Mouse (Mus musculus): ENCODE measurements around the gene Ltbp2. TPM values are rescaled to one million over a fixed set of nuclear protein-coding genes. Genes with fewer than 3 reads are reported as not detected.

The Ltbp2 gene
- total and polyA plus RNA-seq, 2 experiments from 2014 or later: 1.1 to 8.1 TPM

DNA sequence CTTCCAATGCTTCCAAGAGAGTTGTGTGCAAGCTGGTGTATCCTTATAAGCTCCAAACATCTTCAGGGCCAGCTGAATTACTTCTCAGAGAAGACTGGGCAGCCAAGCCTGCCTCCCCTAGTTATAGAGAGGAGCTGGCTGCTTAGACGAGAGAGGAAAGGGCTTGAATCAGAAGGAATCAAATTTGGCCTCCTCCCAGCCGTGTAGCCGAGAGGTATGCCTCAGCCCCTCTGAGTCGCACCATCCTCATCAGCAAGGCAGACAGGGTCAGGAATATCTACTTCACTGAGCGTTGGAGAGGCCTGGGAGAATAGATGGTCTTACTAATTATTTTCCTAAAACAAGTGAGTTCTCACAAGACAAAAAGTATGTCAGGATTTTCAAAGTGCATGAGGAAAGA, 40.7 kb downstream of the Ltbp2 start:
- Histone ChIP-seq H3K9me3 (replicated peaks; ENCODE audit: control insufficient read depth, low read length) (no peaks in the 10 kb centered on the region), H3K4me1 (ENCODE audit: control insufficient read depth, insufficient read depth) (no peaks in the 10 kb centered on the region), H3K4me2 (ENCODE audit: low read depth, low read length) (no peak overlapping the region), H3K27me3 (ENCODE audit: control insufficient read depth, insufficient read depth, low read length) (peaks cover 26% of the 10 kb centered on the region), H3K9ac (replicated peaks; ENCODE audit: low read depth, low read length) (no peak overlapping the region), H3K4me3 (ENCODE audit: low read depth, low read length) (no peak overlapping the region), H3K36me3 (replicated peaks; ENCODE audit: control insufficient read depth, insufficient read depth, low read length) (no peaks in the 10 kb centered on the region), H3K27ac (ENCODE audit: low read depth) (no peak overlapping the region)
- whole genome bisulfite sequencing: 64% methylated on average over 5 of the region's 5 CpGs
- ATAC-seq (ENCODE audit: insufficient read depth, low read depth): no peak
- DNase-seq (ENCODE audit: low spot score): no peak
- TF ChIP-seq CTCF (IDR thresholded peaks at IDR 0.05; ENCODE audit: low read depth) (no peak), EP300 (IDR thresholded peaks at IDR 0.05; ENCODE audit: low read depth) (no peak)

DNA sequence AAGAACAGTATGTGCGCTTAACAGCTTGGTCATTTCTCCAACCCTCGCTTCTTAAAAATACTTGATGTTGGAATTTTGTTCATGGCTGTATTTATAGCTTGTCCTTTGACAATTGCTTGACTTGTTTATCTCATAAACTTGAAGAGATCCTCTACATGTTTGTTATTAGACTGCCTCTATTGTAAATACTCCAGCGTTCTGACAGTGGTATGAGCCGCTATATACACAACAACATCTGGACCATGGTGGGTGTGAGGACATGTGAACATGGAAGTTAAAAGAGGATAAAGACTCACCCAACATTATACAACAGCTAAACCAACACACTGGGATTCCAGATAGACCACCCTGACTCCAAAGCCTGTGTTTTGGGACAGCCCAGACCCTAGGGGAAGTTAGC, 41.6 kb downstream of the Ltbp2 start:
- Histone ChIP-seq H3K9me3 (replicated peaks; ENCODE audit: control insufficient read depth, low read length) (no peaks in the 10 kb centered on the region), H3K27me3 (ENCODE audit: control insufficient read depth, insufficient read depth, low read length) (peaks cover 33% of the 10 kb centered on the region), H3K4me2 (ENCODE audit: low read depth, low read length) (no peak overlapping the region), H3K9ac (replicated peaks; ENCODE audit: low read depth, low read length) (no peak overlapping the region), H3K4me1 (ENCODE audit: control insufficient read depth, insufficient read depth) (no peaks in the 10 kb centered on the region), H3K36me3 (replicated peaks; ENCODE audit: control insufficient read depth, insufficient read depth, low read length) (no peaks in the 10 kb centered on the region), H3K4me3 (ENCODE audit: low read depth, low read length) (no peak overlapping the region), H3K27ac (ENCODE audit: low read depth) (no peak overlapping the region)
- DNase-seq (ENCODE audit: low spot score) (no peak), ATAC-seq (ENCODE audit: insufficient read depth, low read depth) (no peak)
- TF ChIP-seq CTCF (IDR thresholded peaks at IDR 0.05; ENCODE audit: low read depth) (no peak), EP300 (IDR thresholded peaks at IDR 0.05; ENCODE audit: low read depth) (no peak)
- 90% methylated on average over 4 of the region's 4 CpGs for WGBS

DNA sequence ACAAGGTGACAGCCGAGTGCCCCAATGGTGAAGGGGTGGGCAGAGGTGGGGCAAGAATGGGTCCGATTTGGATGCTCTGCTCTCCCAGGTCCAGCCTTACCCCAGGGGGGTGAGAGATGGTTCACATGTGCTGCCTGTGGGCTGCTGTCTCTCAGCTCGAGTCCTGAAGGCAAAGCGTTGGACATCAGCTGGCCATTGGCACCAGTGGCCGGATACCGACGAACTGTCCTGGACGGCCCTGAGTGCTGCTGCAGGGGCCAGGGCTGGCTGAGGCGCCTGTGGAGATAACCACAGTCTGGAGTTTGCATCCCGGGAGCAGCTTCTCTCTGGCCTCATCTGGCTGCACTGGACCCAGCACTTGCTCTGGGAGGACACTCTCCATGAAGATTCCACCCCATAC, 44.7 kb downstream of the Ltbp2 start:
- TF ChIP-seq CTCF (IDR thresholded peaks at IDR 0.05; ENCODE audit: low read depth) (no peak), EP300 (IDR thresholded peaks at IDR 0.05; ENCODE audit: low read depth) (no peak)
- H3K36me3 ChIP-seq (replicated peaks; ENCODE audit: control insufficient read depth, insufficient read depth, low read length): no peaks in the 10 kb centered on the region
- H3K27ac ChIP-seq (ENCODE audit: low read depth): no peak overlapping the region
- 43% methylated on average over 10 of the region's 10 CpGs for WGBS
- H3K4me2 ChIP-seq (ENCODE audit: low read depth, low read length): no peak overlapping the region
- H3K4me1 ChIP-seq (ENCODE audit: control insufficient read depth, insufficient read depth): no peaks in the 10 kb centered on the region
- H3K9ac ChIP-seq (replicated peaks; ENCODE audit: low read depth, low read length): no peak overlapping the region
- DNase-seq (ENCODE audit: low spot score) (no peak), ATAC-seq (ENCODE audit: insufficient read depth, low read depth) (no peak)
- H3K27me3 ChIP-seq (ENCODE audit: control insufficient read depth, insufficient read depth, low read length): peaks cover 61% of the 10 kb centered on the region
- no peaks in the 10 kb centered on the region for H3K9me3 ChIP-seq (replicated peaks; ENCODE audit: control insufficient read depth, low read length)
- no peak overlapping the region for H3K4me3 ChIP-seq (ENCODE audit: low read depth, low read length)

- no peaks in the 10 kb centered on the region for H3K9me3 ChIP-seq (replicated peaks; ENCODE audit: control insufficient read depth, low read length)
Observed at GRCm38 (mm10) chr12:84831141-84831540, 45.2 kb downstream of the Ltbp2 start.

DNA sequence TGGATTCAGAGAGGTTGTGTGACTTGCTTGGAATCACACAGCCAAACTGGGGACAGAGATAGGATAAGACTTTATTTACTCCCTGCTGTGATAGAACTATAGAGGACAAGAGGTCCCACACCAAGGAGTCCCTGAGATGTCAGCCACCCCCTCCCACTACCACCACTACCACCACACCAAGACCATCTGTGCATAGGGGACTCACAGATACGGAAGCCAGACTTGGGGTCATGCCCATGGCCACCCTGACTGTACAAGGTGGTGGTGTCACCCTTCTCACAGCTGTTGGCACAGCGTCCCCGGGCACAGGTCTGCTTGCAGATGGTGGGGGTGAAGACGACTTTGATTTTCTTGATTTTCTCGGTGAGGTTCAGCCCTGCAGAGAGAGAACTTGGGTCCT, 45.9 kb downstream of the Ltbp2 start:
- DNase-seq (ENCODE audit: low spot score) (no peak), ATAC-seq (ENCODE audit: insufficient read depth, low read depth) (no peak)
- TF ChIP-seq CTCF (IDR thresholded peaks at IDR 0.05; ENCODE audit: low read depth) (no peak), EP300 (IDR thresholded peaks at IDR 0.05; ENCODE audit: low read depth) (no peak)
- no peaks in the 10 kb centered on the region for H3K4me1 ChIP-seq (ENCODE audit: control insufficient read depth, insufficient read depth)
- H3K27me3 ChIP-seq (ENCODE audit: control insufficient read depth, insufficient read depth, low read length): peaks cover 73% of the 10 kb centered on the region
- 84% methylated on average over 5 of the region's 5 CpGs for WGBS
- H3K9ac ChIP-seq (replicated peaks; ENCODE audit: low read depth, low read length): no peak overlapping the region
- no peak overlapping the region for H3K27ac ChIP-seq (ENCODE audit: low read depth)
- no peaks in the 10 kb centered on the region for H3K9me3 ChIP-seq (replicated peaks; ENCODE audit: control insufficient read depth, low read length)
- H3K4me2 ChIP-seq (ENCODE audit: low read depth, low read length): no peak overlapping the region
- no peaks in the 10 kb centered on the region for H3K36me3 ChIP-seq (replicated peaks; ENCODE audit: control insufficient read depth, insufficient read depth, low read length)
- no peak overlapping the region for H3K4me3 ChIP-seq (ENCODE audit: low read depth, low read length)

More at GRCm38 (mm10) chr12:84831141-84831540, 45.2 kb downstream of the Ltbp2 start:
- TF ChIP-seq EP300 (IDR thresholded peaks at IDR 0.05; ENCODE audit: low read depth) (no peak), CTCF (IDR thresholded peaks at IDR 0.05; ENCODE audit: low read depth) (no peak)
- Histone ChIP-seq H3K4me1 (ENCODE audit: control insufficient read depth, insufficient read depth) (no peaks in the 10 kb centered on the region), H3K9ac (replicated peaks; ENCODE audit: low read depth, low read length) (no peak overlapping the region), H3K27ac (ENCODE audit: low read depth) (no peak overlapping the region), H3K36me3 (replicated peaks; ENCODE audit: control insufficient read depth, insufficient read depth, low read length) (no peaks in the 10 kb centered on the region), H3K27me3 (ENCODE audit: control insufficient read depth, insufficient read depth, low read length) (peaks cover 66% of the 10 kb centered on the region), H3K4me3 (ENCODE audit: low read depth, low read length) (no peak overlapping the region), H3K4me2 (ENCODE audit: low read depth, low read length) (no peak overlapping the region)
- ATAC-seq (ENCODE audit: insufficient read depth, low read depth) (no peak), DNase-seq (ENCODE audit: low spot score) (no peak)
- WGBS: 40% methylated on average over 5 of the region's 5 CpGs

GRCm38 (mm10) chr12:84829913-84830312, 46.4 kb downstream of the Ltbp2 start:
- Histone ChIP-seq H3K9ac (replicated peaks; ENCODE audit: low read depth, low read length) (no peak overlapping the region), H3K9me3 (replicated peaks; ENCODE audit: control insufficient read depth, low read length) (no peaks in the 10 kb centered on the region), H3K4me3 (ENCODE audit: low read depth, low read length) (no peak overlapping the region), H3K36me3 (replicated peaks; ENCODE audit: control insufficient read depth, insufficient read depth, low read length) (no peaks in the 10 kb centered on the region), H3K4me2 (ENCODE audit: low read depth, low read length) (no peak overlapping the region), H3K4me1 (ENCODE audit: control insufficient read depth, insufficient read depth) (no peaks in the 10 kb centered on the region), H3K27me3 (ENCODE audit: control insufficient read depth, insufficient read depth, low read length) (peaks cover 78% of the 10 kb centered on the region), H3K27ac (ENCODE audit: low read depth) (no peak overlapping the region)
- WGBS: 63% methylated on average over 10 of the region's 10 CpGs
- ATAC-seq (ENCODE audit: insufficient read depth, low read depth): no peak
- DNase-seq (ENCODE audit: low spot score): no peak
- TF ChIP-seq CTCF (IDR thresholded peaks at IDR 0.05; ENCODE audit: low read depth) (no peak), EP300 (IDR thresholded peaks at IDR 0.05; ENCODE audit: low read depth) (no peak)
